Mouse (Mus musculus): Measurements from ENCODE around the gene Rgma. TPM values are rescaled to one million over a fixed set of nuclear protein-coding genes. Genes with fewer than 3 reads are reported as not detected.
A peak's percentile ranks its signal among the peaks of the same experiment; 100 is the strongest.

The Rgma gene
- polyA plus RNA-seq, 1 experiment from 2014 or later = 32.3 TPM

DNA sequence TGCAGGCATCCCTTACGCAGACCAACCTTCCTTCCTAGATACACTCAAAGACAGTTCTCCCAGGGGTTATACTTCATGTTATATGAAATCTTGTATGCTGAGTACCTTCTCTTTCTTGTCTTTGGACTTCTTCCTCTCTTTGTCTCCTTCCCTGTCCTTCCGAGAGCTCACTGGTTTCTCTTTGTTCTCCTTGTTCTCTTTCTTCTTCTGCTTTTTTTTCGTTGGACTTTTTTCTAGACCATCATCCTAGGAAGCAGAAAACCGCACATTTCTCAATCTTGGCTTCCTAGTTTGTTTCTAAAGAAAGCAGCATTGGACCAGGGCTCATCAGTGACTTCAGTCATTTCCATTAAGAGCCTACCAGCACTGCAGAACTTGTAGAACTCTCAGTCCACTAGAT, 76.3 kb downstream of the Rgma start:
- Histone ChIP-seq H3K27ac (replicated peaks) (no peak overlapping the region), H3K36me3 (peaks cover 85% of the 10 kb centered on the region), H3K4me2 (no peak overlapping the region), H3K9me3 (replicated peaks) (no peaks in the 10 kb centered on the region), H3K4me1 (no peaks in the 10 kb centered on the region), H3K4me3 (replicated peaks) (no peak overlapping the region), H3K27me3 (replicated peaks) (no peaks in the 10 kb centered on the region), H3K9ac (replicated peaks) (no peak overlapping the region)
- WGBS = 92% methylated on average over 4 of the region's 4 CpGs
- ATAC-seq (ENCODE audit: low FRiP score) = no peak

DNA sequence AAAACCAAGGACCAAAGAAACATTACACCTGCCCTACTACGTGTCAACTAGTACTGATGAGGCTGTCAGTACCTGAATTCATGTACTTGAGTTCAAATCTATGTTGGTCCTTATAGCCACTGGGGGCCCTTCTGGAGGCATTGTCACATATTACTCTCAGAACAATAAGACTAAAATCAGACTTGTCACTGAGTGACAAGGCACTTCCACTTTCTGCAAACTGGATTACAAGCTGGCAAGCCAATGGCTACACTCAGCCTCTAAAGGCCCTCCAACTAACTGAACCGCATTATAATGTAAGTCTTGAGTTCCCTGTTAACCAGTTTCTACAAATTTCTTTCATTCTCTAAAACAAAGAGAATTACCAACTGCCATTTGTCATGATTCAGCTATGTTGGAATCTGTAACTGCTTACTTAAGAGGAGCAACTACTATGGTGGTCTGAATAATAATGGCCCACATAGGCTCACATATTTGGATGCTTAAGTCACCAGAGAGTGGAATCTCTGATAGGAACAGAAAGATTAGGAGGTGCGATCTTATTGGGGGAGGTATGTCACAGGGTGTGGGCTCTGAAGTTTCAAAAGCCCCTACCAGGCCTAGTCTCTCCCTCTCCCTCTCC, 77.0 kb downstream of the Rgma start:
- 97% methylated on average over 3 of the region's 3 CpGs for WGBS
- Histone ChIP-seq H3K36me3 (peaks cover 82% of the 10 kb centered on the region), H3K27ac (replicated peaks) (no peak overlapping the region), H3K4me3 (replicated peaks) (no peak overlapping the region), H3K9me3 (replicated peaks) (no peaks in the 10 kb centered on the region), H3K9ac (replicated peaks) (no peak overlapping the region), H3K4me1 (no peaks in the 10 kb centered on the region), H3K27me3 (replicated peaks) (no peaks in the 10 kb centered on the region), H3K4me2 (no peak overlapping the region)
- no peak for ATAC-seq (ENCODE audit: low FRiP score)

DNA sequence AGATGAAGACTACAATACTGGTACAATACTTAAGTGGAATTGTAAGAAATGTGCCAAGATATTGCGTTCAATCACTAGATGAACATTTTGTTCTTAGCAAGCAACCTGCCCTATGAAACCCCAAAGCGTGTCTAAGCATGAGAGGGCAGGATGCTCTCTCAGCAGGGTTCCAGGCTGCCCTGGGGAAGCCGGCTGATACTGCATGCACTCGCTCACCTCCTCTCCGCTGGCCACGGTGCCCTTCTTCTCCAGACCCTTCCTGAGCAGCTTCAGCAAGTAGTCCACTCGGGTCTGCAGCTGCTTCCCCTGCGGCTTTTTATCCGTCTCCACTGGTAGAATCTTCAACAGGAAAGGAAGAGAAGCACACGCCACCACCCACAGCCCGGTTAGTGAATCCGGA, 78.8 kb downstream of the Rgma start:
- H3K4me3 ChIP-seq (replicated peaks) = no peak overlapping the region
- H3K9ac ChIP-seq (replicated peaks) = no peak overlapping the region
- H3K9me3 ChIP-seq (replicated peaks) = no peaks in the 10 kb centered on the region
- no peak for ATAC-seq (ENCODE audit: low FRiP score)
- H3K36me3 ChIP-seq = peaks cover 77% of the 10 kb centered on the region
- no peak overlapping the region for H3K4me2 ChIP-seq
- H3K27me3 ChIP-seq (replicated peaks) = no peaks in the 10 kb centered on the region
- H3K4me1 ChIP-seq = no peaks in the 10 kb centered on the region
- 82% methylated on average over 12 of the region's 12 CpGs for WGBS
- peak overlapping the region; percentile 68; the same call in 1 of the 2 replicates for H3K27ac ChIP-seq (replicated peaks)

DNA sequence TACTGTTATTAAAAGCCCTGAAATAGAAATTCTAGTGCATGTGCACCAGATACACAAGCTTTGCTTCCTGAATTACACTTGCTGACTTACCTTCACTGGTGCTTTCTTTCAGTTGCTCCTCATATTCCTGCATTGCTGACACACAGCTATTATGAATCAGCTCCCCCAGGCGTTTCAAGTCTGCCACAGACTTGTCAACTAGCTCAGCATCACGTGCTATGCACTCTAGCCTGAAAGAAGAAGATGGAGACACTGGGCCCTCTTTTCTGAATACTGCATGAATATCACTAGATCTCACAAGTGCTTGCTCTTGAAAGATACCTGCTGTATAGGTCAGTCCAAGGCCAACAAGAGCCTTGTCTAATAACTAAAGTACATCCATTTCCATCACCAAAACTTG, 88.2 kb downstream of the Rgma start:
- H3K4me2 ChIP-seq = no peak overlapping the region
- ATAC-seq (ENCODE audit: low FRiP score) = no peak
- H3K27me3 ChIP-seq (replicated peaks) = no peaks in the 10 kb centered on the region
- no peaks in the 10 kb centered on the region for H3K4me1 ChIP-seq
- 87% methylated on average over 2 of the region's 2 CpGs for WGBS
- no peak overlapping the region for H3K4me3 ChIP-seq (replicated peaks)
- no peak overlapping the region for H3K9ac ChIP-seq (replicated peaks)
- H3K27ac ChIP-seq (replicated peaks) = no peak overlapping the region
- peaks cover 80% of the 10 kb centered on the region for H3K36me3 ChIP-seq
- no peaks in the 10 kb centered on the region for H3K9me3 ChIP-seq (replicated peaks)

DNA sequence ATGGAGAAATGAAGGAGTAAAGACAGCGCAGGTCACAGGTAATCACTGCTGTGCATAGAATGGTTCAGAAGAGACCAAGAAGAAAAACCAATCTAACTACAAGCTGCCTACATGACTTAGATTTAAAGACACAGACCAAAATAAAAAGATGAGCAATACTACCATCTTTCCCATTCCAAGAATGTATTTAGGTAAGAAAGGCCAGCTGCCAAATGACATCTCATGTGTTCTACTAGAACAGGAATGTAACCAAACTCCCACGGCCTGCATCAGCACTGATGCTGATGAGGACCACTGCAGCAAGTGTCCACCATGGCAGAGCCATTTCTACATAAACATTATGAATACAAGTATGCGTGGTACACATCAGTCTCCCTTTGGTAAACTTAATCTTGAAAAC, 92.4 kb downstream of the Rgma start:
- Histone ChIP-seq H3K9ac (replicated peaks) (no peak overlapping the region), H3K4me2 (no peak overlapping the region), H3K4me3 (replicated peaks) (no peak overlapping the region), H3K9me3 (replicated peaks) (no peaks in the 10 kb centered on the region), H3K36me3 (peaks cover 83% of the 10 kb centered on the region), H3K27ac (replicated peaks) (no peak overlapping the region), H3K4me1 (no peaks in the 10 kb centered on the region), H3K27me3 (replicated peaks) (no peaks in the 10 kb centered on the region)
- ATAC-seq (ENCODE audit: low FRiP score) = no peak
- 94% methylated on average over 3 of the region's 3 CpGs for whole genome bisulfite sequencing

Other genes with a start within 250 kb of the Rgma start
- gene Chd2, start 166.3 kb downstream of the Rgma start, polyA plus RNA-seq (2015; fragmentation: Nextera tagmentation; extraction: Ambion mirVana) = 31.2 and 39.3 TPM in 2 replicates